Mouse (Mus musculus): Measurements from ENCODE around the gene Thsd4. TPM values are rescaled to one million over a fixed set of nuclear protein-coding genes. Genes with fewer than 3 reads are reported as not detected.

Gene Thsd4
- total RNA-seq, 2 experiments from 2014 or later = 9.1 to 10.8 TPM

DNA sequence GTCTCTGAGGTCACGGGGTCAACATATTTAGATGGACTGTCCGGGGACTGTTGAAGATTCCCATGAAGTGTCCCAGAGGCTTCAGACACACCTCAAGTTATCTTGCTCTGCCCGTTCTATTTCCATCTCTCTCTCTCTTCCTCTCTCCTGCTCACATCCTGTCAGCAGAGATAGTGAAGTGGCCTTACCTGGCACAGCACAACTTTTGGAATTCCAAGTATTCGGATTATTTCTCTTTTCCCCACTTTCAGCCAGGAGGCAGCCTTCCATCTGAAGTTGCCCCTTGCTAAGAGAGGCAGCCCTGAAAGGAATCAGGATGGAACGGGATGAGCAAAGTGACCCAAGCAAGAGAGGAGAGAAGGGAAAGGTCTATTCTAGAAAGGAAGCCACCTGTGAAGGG, 4.3 kb upstream of the Thsd4 start:
- no peak for DNase-seq (ENCODE audit: extremely low spot score in 1 of 2, low spot score in 2 of 2)
- intact Hi-C loops (cut with DNase I) = loop anchor here (10.0 kb wide), 1 partner anchor 241 kb away; no protein-coding TSS in a partner anchor

DNA sequence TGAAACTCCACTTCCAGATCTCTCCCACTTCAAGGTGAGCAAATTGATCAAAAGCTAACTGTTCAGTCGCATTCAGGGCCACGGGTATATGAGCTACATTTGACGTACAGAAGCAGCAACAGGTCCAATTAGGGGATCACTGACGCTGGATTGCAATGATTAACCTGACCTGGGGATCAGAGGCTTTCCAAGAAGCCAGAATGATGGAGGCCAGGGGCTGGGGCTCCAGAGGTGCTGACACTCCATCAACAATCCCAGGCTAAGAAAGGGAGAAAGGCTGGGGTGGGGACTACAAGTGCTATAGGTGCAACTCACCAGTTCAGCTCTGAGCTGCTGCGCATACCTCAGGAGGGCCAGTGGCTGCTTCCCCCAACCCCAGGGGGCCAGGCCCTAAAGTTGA, 703 bp downstream of the Thsd4 start:
- intact Hi-C loops (cut with DNase I) = loop anchor here (10.0 kb wide), 1 partner anchor 236 kb away; no protein-coding TSS in a partner anchor
- no peak for DNase-seq (ENCODE audit: extremely low spot score in 1 of 2, low spot score in 2 of 2)

DNA sequence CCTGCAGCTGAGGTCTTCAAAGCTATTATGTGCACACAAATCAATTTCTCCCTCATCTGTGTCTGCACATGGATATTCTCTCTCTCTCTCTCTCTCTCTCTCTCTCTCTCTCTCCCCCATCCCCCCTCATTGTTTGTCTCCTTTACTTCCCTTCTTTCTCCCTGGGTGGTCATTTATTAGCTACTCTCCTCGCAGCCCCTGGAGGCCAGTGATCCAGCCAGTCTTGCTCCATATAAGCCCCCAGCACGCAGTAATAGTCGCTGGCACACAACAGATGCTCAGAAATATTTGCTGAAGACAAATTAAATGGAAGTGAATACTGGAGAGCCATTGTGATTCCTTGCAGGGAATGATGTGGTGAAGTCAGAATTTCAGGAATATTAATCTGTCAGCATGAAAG, 2.2 kb downstream of the Thsd4 start:
- no peak for DNase-seq (ENCODE audit: extremely low spot score in 1 of 2, low spot score in 2 of 2)

DNA sequence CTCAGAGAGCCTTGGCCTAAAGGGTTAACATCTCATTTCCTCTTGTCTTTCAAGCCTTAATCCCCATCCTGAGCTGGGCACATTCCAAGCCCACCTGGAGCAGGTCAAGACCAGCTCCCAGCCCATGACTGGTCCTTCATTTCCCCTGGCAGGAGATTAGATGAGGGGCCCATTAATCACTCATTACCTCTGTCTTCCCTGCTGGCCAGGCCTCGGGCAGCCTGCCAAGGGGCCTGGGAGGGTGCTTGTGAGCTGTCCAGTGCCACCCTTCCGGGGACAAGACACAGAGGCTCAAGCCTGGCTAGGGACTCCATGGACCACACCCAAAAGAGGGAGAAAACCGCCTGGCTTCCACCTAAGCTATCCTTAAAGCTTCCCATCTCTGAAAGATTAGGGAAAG, 3.6 kb downstream of the Thsd4 start:
- intact Hi-C loops (cut with DNase I) = no loop called here
- DNase-seq (ENCODE audit: extremely low spot score in 1 of 2, low spot score in 2 of 2) = no peak

More for the DNA sequence above, 2.2 kb downstream of the Thsd4 start:
- intact Hi-C loops (cut with DNase I) = no loop called here

DNA sequence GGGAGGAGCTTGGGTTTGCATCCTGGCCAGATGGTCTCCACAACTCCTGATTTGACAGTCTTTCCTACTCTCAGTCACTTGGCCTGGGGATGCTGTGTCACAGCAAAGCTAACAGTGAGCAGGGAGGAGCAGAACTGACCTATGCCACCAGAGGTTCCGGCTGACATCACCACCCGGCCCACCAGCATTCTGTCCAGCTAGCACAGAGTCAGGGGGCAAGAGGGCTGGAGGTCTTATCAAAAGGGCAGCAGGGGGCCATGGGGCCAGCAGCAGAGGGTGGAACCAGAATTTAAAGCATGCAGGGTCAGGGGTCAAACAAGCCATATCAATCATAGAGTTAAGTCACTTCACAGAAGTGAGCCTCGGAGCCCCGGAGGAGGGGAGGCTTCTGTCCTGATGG, 4.7 kb downstream of the Thsd4 start:
- no peak for DNase-seq (ENCODE audit: extremely low spot score in 1 of 2, low spot score in 2 of 2)
- intact Hi-C loops (cut with DNase I) = no loop called here

DNA sequence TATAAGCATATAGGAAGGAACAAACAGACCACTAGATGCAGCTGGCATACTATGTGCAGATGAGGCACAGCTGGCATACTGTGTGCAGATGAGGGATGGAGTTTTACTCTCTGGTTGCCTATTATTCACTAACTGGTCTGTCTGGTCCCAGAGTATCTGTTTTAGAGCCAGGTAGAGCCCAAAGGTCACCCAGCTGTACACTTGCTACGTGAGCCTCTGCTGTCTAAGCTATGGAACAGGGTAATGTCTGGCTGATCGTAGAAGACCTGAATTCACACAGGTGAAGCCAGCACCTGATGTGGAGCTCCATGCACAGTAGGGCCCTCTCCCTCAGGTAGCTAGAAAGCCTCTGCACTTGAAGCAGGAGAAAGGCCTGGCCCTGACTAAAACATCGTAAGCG, 5.5 kb downstream of the Thsd4 start:
- intact Hi-C loops (cut with DNase I) = no loop called here
- DNase-seq (ENCODE audit: extremely low spot score in 1 of 2, low spot score in 2 of 2) = no peak

DNA sequence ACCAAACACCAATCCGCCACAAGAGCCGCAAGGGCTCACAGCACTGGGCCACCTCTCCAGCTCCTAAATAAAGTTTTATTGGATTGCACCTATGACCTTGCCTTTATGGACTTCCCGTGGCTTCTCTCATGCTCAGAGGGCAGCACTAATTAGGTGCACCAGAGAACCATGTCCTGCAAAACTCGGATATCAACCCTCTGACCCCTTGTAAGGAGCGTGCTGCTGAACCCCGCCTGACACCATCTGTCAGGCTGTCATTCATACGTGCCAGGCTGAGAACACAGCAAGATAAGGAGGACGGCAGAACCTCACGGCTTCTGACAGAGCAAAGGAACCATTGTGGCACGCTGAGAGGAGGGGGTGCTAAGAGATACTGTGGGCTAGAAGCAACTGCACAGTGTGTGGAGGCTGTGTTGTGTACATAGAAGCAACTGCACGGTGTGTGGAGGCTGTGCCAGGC, 8.5 kb downstream of the Thsd4 start:
- intact Hi-C loops (cut with DNase I) = no loop called here
- DNase-seq (ENCODE audit: extremely low spot score in 1 of 2, low spot score in 2 of 2) = no peak

DNA sequence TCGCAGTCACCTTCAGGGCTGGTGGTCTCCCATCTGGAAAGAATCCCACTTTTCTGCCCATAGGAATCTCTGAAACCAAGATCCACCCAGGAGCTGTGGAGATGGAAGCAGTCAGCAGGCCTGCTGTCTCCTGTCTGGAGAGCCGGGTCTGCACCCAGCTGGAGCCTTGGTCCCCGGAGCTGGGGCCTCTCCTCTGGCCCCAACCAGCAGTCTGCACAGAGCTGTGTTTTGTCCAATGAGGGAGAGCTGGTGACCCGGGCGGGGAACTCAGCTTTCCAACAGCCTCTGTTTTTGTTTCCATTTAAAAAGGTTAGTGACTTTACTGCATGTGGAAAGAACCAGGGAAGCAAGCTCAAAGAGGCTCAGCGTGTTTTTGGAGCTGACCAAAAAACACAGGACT, 11.0 kb downstream of the Thsd4 start:
- intact Hi-C loops (cut with DNase I) = no loop called here
- DNase-seq (ENCODE audit: extremely low spot score in 1 of 2, low spot score in 2 of 2) = no peak

DNA sequence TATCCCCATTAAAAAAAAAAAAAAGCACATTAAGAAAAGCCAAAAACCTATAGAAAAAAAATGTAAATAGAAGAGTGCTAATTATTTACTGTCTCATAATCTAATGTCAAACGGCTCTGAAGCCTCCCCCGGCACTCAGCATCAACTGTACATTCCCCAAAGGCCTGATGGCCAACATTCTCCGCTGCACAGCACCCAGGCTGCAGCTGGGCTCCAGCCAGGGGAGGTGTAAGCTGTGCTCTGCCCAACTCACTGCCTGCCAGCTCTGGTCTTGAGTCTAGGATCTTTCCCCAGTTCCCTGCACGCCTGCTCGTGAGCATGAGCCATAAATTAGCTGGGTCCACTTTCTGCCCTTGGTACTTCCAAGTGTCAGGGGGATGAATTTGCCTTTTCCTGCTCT, 15.7 kb downstream of the Thsd4 start:
- DNase-seq (ENCODE audit: extremely low spot score in 1 of 2, low spot score in 2 of 2) = no peak
- intact Hi-C loops (cut with DNase I) = no loop called here

DNA sequence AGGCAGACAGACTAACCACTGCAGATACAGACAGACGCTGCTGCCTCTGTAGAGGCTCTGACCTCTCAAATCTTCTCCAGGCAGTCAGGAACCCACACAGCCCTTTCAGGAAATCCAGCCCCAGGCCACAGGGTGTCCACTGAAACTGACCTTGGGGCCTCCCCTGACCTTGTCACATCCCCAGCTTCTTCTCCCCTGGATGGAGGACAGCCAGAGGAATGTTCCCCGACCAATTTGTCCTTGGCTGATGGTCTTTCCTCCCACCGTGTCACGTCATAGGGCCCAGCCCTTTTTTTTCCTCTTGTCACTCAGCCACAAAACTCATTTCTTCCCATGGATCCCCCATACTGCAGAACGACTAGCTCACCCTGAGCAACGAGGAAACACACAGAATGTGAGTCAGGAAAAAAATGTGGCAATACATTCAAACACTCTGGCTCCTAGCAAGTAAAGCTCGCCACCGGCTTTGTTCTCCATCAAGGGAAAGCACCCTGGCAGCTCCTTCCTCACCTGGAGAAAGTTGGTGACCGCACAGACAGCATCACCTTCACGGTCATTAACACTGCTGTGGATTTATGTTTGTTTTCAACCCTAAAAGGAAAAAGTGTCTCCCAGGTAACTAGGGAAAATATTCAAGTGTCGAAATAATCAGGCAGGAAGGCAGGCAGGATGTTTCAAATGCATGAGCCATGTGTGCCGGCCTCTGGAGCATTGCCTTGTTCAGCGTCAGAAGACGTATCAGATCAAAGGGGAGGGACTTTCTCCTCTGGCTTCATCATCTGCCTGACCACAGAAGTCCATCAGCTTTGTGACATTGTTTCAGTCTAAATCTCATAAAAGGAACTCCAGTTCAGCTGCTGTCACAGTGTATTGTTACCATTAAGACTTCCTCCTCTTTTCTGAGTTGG, 17.2 kb downstream of the Thsd4 start:
- intact Hi-C loops (cut with DNase I) = no loop called here
- no peak for DNase-seq (ENCODE audit: extremely low spot score in 1 of 2, low spot score in 2 of 2)

DNA sequence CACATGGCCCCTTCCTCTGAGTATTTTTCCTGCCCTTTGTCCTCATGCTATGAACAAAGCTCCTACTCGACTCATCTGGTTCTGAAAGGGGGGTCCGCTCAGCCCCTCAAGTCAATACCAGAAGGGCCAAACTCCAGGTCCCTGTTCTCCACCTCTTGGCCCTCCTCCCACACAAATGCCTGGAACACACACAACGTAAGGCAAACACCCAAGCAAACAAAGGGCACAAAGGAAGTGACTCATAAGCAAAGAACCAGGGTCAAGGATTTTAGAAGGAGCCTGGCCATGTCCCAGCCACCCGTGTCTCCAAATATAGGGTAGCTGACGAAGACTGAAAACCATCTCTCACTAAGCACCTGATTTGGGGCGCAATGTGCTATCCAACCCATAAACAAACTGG, 19.6 kb downstream of the Thsd4 start:
- intact Hi-C loops (cut with DNase I) = no loop called here
- no peak for DNase-seq (ENCODE audit: extremely low spot score in 1 of 2, low spot score in 2 of 2)

DNA sequence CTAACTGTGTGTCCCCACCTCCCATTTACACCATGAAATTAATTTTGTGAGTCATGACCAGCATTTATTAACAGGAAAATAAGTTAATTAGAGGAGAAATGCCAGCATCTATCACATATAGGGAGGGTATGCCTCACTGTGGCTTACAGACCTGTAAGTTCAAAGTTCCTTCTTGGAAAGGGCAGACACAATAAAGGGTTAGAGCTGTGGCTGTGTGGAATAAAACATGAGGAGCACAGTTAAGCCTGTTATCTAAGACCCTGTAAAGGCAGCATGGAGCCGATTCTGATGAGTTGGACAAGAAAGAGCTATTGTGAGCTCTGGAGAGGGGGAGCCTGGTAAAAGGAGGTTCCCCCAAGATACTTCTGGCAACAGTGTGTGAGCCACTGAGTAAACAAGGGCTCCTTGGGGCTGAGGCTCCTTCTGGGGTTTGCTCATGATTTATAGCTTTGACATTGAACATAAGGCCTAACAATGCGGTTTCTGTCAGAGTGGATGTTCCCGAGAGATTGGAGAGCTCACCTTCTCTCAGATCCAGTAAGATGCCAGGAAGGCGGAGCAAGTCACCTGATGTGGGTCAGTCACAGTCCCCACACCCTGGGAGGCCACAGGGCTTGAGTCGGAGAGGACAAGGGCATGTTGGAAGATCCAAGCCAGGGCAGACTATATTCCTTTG, 20.2 kb downstream of the Thsd4 start:
- intact Hi-C loops (cut with DNase I) = no loop called here
- DNase-seq (ENCODE audit: extremely low spot score in 1 of 2, low spot score in 2 of 2) = no peak

DNA sequence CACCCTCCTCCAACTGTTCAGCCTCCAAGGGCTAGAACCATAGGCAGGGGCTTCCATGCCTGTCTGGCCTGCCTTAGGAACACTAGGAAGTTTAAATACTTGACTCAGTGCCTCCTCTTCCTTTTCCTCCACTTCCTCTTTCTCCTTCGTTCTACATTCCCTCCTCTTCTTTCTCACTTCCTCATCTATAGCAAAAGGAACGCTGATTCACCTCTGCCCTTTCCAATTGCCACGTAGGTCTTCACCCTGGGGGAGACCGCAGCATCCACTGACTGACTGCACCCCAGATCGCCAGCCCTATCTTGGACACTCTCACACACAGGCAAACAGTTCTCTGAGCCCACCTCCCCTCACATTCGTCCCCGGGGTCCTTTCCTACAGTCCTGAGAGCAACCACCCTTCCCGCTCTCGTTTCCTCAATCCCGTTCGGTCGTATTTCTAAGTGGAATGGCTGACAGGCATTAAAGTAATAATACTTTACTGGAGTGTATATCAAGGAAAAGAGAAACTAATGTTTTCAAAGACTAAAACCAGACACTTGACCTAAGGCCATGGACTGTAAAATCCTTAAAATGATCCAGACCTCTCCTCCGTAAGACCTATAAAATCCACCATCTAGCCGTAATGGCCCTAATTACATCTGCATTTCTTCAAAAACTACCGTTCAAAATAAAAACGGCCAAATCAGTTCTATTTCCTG, 29.4 kb downstream of the Thsd4 start:
- intact Hi-C loops (cut with DNase I) = no loop called here
- DNase-seq (ENCODE audit: extremely low spot score in 1 of 2, low spot score in 2 of 2) = no peak

DNA sequence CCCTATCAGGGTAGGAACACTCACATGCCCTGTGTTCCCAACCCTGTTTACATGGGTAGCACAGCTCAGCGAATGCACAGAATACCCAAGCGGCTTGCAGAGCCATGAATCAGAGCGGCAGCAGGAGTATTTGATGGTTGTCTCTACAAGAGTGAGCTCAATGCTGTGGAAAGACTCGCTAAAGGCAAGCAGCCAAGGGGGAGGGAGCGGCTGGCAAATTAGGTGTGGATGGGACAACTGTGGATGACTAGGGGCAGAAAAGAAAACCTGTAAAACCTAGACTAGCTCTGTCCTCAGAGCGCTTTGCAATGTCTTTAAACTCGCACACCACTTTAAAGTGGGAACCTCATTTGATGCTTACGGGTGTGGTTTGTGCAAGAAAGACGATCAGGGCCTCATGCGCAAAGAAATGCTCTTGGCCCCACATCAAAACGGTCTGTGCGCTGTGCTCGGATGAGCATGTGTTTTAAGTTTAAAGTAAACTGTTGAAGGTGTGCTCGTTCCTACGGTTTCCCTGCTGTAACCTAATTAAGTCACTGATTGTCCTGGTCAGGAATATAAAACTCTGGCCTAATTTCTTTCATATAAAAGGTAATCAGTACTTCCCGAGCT, 30.3 kb downstream of the Thsd4 start:
- DNase-seq (ENCODE audit: extremely low spot score in 1 of 2, low spot score in 2 of 2) = no peak
- intact Hi-C loops (cut with DNase I) = no loop called here

DNA sequence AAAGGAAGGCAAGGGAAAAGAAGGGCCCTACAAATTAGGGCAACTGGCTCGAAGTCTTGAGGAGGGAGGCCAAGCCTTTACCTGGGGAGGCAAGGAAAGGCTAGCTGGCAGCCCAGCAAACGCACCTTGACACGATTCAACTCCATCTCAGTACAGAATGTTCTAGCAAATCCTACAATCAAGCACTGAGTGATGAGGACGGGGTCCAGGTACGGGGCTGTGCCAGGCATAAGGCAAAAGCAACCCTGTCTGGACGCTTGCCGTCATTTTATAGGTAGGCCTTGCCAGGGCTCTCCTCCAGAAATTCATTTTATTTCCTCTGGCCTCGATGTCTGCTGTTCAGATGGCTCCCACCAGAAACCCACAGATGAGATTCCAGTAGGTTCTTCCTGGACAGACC, 30.8 kb downstream of the Thsd4 start:
- DNase-seq (ENCODE audit: extremely low spot score in 1 of 2, low spot score in 2 of 2) = no peak

DNA sequence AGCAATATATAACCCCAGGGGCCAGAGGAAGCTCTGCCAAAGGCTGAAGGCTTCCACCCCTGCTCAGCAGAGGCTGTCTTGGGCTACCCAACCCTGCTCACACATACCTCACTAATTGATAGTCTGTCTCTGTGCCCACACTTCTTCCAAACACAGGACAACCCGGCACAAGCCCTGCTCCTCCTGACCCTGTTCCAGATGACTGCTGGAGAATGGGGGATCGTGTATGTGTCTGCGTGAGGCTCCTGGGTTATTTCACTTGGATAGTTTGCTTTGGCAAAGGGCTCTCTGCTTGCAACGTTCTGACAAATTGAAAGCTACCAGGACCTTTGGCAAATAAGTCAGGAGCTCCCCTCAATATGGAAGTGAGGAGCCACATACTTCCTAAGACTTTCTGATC, 33.0 kb downstream of the Thsd4 start:
- DNase-seq (ENCODE audit: extremely low spot score in 1 of 2, low spot score in 2 of 2) = no peak
- intact Hi-C loops (cut with DNase I) = no loop called here

More for the DNA sequence above, 30.8 kb downstream of the Thsd4 start:
- intact Hi-C loops (cut with DNase I) = no loop called here

DNA sequence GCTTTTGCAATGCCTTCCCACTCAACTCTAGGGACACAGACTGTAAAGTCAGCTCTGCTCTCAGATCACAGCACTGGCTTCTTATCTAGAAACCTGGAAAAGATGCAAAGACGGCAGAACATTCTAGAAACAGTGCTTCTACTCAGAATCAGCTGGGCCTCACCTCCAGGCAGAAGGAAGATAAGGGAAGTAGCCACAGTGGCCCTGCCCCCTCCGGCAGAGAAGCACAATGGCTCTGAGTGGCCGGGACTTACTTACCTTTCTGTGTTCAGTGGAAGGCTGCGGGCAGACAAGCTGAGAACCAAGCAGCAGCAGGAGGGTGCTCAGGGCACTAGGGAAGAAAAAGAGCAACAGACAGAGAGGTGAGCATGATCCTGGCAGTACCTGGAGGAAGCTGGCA, 39.7 kb downstream of the Thsd4 start:
- intact Hi-C loops (cut with DNase I) = no loop called here
- no peak for DNase-seq (ENCODE audit: extremely low spot score in 1 of 2, low spot score in 2 of 2)

DNA sequence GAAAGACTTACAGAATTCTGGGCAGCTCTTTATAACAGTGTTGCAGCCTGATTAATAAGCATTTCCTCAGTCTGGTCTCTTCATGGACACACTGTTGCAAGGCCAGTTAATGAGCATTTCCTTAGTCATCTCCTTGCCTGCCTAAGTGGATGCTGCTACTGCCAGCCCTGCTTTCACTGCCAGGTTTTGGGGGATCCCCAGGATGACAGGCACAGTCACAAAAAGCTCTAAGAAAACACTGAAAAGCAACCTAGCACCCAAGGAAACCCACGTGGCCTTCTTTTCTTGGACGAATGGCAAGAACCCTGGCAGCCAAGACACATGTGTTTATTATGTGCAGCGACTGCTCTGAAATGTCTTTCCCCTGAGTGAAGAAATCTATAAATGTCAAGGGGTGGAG, 41.8 kb downstream of the Thsd4 start:
- intact Hi-C loops (cut with DNase I) = no loop called here
- peak; percentile 31 to 34 for DNase-seq (ENCODE audit: extremely low spot score in 1 of 2, low spot score in 2 of 2)

DNA sequence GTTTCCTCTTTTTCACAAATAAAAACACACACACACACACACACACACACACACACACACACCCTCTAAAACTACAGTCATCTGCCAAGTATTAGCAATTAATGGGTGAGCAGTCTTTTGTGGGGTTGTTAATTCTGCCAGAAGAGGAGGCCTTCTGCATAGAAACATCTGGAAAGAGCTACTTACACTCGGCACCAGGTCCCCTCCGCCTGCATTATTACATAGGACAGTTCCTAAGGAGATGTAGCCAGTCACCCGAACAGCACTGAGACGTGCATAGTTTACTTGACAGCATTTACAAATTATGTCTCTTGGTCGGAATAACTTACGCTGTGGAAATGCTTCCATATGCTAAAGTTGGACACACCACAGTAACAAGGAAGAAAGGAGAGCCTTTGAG, 43.0 kb downstream of the Thsd4 start:
- no peak for DNase-seq (ENCODE audit: extremely low spot score in 1 of 2, low spot score in 2 of 2)
- intact Hi-C loops (cut with DNase I) = no loop called here
